Mouse (Mus musculus) brain, adult 2 months (tissue): ENCODE measurements around the gene Oaf.

Experiments
- DNase-seq: peaks from one replicate; pipeline ENCODE4 v3.0.0; 2011; ENCODE audit warnings: low read depth, low spot score

Gene Oaf

DNA sequence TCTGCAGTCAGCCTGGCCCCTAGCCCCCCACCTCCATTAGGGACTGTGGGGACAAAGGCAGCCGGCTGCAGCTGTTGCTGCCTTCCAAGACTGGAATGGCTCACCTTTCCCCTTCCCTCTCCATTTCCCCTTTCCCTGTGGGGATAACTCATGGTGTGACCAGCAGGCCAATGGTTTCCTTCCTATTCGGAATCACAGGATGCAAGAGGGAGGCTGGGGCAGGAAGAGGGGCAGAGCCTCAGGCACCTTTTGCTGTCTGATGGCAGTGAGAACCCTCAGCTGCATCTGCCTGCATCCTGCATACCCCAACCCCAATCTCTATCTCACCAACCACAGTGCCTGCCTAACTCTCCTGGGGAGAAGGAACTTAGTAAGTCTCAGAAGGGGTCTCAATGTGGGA lies 14.2 kb downstream of the Oaf start:
- DNase-seq: no peak

DNA sequence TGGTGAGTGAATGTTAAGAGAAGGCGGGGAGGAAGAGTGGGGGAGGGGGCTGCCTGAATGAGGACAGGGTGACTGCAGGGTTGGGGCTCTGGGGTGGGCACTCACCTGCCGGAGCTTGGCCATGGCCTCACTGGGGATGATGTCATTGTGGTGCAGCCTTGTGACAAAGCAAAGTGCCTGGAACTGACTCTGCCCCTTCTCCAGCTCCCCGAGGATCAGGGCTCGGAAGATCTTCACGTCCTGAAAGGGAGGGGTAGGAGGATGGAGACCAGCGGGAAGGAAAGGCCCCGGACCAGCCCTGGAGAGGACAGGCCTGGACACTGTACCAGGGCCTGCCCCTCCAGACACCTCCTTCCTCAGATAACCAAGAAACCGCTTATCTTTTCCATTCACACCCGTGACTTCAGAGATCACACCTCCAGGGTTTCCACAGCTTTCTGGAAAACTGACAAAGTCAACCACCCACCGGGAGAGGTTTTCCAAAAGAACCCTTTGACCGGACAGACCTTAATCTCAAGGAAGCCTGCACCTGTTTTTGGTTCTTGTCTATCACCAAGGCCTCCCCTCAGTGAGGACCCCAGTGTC lies 14.8 kb downstream of the Oaf start:
- no peak for DNase-seq

DNA sequence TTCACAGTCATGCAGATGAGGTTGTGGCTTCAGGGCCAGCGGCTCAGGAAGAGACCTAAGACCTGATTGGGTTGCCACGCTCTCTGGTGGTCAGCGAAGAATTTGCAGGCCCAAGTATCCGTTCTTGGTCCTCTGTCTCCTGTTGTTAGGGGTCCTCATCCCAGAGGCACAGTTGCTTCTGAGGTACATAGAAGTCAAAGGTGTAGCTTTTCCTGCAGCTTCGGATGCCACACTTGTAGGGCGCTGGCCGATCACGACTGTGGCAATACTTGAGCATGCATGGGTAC lies 17.3 kb downstream of the Oaf start:
- no peak for DNase-seq

DNA sequence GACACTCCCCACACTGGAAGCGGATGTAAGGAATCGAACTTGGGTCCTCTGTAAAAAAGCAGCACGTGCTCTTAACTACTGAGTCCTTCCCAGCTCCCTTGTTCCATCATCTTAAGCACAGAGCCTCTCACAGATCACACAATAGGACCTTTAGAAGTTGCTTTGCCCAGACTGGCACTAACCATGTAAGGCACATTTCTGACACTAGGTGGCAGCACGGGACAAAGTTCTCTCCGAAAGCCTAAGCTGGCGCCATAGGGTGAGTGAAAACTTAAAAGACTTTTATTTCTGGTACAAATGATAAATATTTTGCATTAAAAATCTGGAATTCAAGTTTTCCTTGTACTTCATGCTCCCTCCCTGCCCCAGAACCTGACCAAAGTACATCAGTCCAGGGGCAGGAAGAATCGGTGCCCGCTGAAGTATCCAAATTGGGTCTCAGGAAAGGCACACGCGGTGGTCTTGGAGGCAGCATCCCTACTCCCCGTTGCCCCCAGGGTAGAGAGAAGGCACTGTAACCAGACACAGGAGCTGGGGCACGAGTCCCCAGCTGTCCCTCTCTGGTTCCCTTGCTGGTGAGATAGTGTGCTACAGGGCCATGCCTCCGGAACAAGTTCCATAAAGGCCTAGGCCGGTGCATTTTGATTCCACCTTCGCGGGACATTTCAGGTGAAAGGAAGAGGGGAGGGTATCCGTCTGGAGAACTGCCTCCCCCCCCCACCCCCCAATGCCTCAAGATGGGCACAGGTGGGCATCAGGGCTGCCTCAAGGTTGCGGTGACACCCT lies 17.9 kb downstream of the Oaf start:
- peak; percentile 85 for DNase-seq

DNA sequence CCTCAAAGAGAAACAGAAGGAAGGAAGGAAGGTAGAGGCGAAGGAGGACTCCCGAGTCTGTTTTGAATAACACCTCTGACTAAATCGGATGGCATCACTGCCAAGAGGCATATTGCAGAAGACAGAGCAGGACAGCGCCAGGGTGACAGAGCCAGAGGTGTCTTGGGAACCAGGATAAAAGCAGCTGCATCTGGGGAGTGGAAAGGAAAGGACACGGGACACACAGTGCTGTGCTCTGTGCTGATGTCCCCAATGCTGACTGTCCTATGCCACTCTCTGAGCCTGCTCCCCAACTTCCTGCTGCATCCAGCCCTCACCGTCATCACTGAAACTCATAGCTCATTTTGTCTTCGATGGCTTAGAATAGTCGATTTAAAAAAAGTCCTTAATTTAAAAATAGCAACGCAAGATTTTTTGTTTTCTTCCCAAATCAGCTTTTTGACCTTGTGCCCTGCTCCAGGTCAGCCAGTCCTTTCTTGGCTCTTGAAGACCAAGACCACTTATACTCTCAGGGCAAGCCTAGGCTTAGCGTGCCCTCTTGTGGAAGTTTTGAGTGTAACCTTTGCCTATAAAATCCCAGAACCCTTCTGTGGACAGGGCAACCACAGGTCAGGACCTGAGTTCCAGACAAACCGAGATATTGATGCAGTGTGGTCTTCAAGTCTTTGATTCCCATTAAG lies 28.8 kb downstream of the Oaf start:
- DNase-seq: peak; percentile 66

DNA sequence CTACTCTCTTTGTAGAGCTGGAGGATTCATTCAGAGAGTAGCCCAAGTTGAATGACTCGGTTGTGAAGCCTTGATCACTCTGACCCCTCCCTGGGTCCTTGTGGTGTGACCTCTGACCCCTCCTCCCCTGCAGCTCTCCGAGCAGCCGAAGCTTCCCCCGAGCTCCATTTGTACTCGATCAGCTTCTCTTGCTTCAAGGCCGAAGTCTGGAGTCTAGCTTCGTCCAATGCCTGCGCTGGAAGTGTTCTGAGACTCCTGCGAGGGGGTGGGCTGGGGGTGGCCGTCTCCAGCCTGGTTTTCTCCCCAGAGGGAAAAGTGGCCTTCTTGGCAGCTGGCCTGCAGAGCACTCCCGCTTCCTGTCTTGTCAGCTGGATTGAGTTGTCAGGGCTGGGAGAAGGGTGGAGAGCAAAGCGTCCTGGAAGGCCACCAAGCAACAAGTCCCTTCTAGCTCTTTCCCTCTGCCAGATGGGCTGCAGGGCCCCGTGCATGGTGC lies 29.5 kb downstream of the Oaf start, which contains the start of gene Pou2f3:
Gene Pou2f3, minus strand, starts transcription at position 180 of the 493 bp plus-strand sequence.
- peak; percentile 26 for DNase-seq

DNA sequence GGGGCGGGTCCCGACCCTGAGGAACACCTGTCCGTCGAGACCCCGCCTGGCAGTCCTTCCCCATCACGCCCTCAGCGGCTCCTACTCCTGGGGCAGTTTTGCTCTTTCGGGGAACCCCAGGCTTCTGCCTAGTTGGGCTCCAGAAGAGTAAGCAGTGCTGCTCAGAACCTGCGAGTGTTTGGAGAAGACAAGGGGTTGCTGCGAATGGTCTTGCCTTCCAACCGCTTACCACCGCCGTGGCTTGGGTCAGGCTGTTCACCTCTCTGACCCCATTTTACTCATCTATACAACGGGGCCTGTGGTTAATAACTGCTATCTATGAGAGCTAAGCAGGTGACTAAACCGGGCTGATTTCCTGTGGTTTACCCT lies 33.7 kb downstream of the Oaf start:
- DNase-seq: no peak

DNA sequence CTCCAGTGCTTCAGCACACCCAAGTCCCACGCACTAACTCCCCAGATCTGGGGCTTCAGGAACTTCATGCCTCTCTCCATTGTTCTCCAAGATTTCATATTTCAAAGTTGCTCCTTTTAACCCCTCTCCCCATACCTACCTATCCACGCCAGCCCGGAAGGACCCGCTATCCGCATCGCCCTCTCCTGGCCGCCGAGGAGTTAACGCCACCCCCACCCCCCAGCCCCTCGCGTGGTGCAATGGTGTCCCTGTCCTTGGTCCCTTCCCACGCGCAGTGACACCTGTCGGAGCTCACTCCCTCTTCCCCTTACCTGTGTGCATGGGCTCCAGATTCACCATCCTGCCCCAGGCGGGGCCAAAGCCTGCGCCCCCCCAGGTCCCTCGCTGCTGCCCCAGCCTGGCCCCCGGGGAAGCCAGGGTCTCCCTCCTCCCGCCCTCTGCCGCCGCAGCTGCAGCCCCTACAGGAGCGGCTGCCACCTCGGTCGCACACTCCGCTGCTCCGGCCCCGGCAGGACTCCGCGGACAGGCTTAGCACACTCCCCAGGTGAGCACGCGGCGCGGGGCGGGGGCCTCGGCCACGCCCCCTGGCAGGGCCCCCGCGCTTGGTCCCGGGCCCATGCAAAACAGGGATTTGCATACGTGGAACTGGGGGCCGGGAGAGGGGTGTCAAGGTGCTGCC lies 34.2 kb downstream of the Oaf start:
- no peak for DNase-seq

DNA sequence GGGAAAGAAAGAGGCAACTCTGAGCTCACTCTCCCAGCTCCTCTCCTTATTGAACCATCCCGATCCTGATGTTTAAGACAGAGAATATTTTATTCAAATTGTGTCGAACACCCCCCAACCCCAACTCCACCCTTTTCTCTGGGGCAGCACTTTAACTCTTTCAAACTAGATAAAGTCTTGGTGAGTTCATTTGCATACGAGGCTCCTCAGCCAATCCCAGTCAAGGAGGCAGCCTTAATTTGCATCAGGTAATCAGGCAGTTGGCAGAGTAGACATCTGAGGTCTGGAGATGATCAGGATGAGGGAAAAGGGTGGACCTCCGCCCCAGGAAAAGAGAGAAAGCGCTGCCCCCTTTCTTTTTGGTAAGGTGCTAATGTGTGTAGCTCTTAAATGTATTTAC lies 39.5 kb downstream of the Oaf start:
- no peak for DNase-seq

DNA sequence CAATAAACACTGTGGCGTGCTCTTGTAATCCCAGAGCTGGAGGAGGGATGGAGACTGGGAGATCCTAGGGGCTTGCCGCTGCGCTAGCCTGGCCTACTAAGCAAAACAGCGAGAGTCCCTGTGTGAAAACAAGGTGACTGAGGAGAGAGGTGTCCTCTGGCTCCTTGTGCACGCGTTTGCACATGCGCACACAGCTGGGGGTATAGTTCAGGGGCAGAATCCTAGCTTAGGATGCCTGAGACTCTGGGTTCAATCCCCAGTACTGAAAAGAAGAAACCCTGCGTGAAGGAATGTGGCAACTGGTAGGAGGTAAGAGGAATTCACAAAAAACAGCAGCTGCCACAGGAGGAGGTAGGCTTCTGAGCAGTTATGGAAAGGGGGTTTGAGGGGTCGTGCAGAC lies 45.7 kb downstream of the Oaf start:
- DNase-seq: no peak

DNA sequence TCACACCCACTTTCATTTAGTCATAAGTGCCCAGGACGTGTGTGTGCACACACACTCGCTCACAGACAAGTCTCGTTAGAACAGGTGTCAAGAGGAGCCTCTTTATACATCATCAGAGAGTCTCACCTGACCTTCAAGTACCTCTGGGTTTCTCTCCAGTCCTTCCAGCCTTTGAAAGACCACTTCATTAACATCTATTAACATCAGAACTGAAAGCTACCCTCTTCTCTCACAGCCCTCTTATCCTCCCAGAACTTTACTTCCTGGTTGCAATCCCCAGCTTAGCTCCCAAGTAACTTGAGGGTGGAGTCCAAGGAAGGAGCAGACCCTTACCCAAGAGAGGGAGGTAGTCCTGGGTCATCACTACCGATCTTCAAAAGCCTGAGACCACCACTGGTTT lies 48.1 kb downstream of the Oaf start:
- DNase-seq: no peak

DNA sequence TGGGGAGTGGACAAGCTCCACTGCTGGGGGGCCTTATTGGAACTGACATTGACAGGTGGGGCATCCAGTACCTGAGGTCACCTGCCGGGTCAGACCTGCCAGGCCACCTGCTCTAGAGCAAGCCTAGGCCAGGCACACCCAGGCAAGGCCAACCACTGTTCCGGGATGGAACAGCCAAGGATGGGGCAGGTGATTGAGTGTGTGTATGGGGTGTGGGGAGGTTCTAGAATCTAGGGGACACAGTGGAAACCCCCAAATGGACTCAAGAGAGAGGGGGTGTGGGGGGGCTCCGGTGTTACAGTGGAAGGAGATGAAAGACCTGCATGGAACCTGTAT lies 50.7 kb downstream of the Oaf start:
- no peak for DNase-seq

DNA sequence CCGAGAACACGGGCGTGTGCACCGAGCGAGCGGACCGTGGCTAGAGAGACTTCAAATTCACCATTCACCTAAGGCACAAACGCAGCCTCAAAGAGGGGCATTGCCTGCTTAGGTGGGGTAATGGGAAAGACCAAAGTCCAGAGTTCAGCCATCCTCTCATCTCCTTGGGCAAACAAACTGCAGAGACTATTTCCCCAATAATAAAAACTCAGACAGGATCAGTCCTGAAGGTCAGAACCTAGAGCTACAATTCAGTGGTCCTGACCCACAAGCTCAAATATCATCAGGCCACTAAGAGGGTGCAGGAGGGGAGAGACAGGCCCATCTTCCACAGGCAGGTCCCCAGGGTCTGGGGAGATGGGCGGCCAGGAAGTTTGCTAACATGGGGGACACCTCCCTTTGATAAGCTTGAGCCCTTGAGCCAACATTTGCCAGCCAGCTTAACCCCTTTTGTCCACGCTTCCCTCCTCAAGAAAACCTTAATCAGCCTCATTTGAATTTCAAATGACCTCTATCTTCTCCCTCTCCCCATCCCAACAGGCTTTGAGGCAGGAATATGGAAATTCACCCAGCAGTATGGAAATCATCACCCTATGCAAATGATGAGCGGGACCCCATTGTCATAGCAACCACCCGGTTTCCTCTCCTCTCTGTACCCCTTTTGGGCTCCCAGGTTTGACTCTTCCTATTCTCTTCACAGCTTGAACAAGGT lies 51.2 kb downstream of the Oaf start:
- no peak for DNase-seq

DNA sequence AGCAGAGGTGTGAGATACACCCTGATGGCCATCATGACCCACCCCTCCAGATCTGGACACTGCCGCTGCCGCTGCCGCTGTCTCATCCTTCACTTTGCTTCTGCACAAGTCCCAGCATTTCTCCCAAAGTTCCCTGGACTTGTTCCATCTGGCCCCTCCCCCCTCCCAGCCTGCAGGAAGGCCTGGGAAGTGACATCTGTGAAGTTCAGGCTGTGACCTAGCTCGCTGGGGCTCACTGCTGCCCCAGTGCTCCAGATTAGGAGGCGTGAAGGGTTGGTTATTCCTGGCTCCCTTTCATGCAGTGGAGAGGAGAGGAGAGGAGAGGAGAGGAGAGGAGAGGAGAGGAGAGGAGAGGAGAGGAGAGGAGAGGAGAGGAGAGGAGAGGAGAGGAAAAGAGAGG lies 60.1 kb downstream of the Oaf start:
- DNase-seq: peak; percentile 4

DNA sequence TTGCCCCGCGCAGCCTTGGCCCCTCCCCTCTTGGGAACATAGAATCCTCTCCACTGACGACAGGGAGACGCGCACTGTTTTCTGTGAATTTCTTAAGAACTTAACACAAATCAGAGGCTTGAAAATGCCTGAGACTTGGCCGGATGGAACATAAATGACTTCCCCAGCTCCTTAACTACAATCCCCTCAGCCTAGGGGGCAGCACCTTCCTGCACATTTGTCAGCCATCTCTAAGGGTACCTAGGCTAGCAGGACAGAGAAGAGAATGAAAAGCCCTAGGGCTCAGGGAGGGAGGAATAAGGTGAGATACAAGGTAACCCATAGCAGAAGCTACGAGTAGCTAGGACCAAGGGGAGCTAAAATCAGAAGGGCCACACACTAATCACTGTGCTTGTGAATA lies 61.5 kb downstream of the Oaf start:
- DNase-seq: no peak
